Mouse (Mus musculus) frontal cortex, postnatal 14 days (tissue): Measurements from ENCODE around the gene Wnt1.

Experiments
- DNase-seq, 2 experiments: peaks; one replicate each; pipeline ENCODE4 v3.0.0; 2022; ENCODE audit warnings: low spot score in 2 of 2

The Wnt1 gene

DNA sequence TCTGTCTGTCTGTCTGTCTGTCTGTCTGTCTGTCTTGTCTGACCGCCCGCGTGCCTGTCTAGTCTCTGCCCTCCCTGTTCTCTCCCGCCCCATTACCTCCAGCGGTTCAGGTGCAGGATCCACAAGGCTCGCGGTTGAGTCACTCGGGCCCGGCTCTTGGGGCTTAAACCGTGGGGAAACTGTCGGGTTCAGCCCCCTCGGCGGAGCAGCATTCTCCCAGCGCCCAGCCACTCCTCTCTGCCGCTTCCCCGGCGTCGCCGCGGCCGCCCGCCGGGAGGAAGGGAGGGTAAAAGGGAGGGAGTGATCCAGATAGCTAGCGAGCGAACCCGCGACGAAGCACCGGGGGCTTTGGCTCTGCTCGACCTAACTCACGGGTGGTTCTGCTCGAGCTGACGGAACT is 11.9 kb upstream of the Wnt1 start, which contains the start of gene Wnt10b:
Gene Wnt10b, minus strand, starts transcription at position 389 of the 400 bp plus-strand sequence.
- DNase-seq, result no peak

DNA sequence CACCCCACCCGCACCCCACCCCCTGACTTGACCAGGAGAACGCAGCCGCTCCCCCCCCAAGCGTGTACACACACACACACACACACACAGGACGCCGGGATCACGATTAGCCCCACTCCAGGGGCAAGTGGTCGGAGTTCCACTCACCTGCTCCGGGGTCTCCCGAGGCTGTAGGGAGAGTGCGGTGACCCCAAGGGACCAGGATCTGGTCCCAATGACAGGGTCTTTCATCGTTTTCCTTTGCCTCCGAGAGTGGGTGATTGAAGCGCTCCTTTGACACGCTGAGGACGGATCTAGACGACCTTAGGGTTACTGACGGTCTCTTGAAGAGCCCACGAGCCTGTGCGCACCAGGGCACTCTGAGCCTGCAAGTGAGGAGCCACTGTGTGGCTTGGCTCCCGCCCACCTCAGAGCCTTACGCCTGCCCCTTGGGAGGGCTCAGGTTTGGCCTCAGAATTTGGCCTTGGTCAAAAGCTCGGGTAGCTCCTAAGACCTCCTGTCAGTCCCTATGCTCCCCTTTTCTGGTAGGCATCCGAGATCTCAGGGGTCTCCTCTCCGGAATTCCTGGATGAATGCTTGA is 11.4 kb upstream of the Wnt1 start:
- DNase-seq, result no peak

DNA sequence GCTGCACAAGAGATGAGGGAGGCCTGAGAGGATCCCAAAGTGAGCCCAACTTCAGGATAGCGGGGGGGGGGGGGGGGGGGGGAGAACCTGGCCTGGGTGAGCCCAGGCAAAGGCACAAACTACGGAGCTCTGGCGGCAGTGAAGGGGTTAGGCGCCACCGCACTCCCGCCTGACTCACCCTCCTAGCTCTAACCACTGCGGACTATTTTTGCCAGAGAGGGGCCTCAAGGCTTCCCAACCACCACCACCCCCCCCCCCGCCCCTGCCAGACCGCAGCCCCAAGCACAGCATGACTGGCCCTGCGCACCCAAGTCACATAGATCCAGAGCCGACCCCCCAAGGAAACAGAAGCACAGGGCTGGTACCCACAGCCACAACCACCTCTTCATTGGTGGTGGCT is 10.9 kb upstream of the Wnt1 start:
- no peak for DNase-seq

DNA sequence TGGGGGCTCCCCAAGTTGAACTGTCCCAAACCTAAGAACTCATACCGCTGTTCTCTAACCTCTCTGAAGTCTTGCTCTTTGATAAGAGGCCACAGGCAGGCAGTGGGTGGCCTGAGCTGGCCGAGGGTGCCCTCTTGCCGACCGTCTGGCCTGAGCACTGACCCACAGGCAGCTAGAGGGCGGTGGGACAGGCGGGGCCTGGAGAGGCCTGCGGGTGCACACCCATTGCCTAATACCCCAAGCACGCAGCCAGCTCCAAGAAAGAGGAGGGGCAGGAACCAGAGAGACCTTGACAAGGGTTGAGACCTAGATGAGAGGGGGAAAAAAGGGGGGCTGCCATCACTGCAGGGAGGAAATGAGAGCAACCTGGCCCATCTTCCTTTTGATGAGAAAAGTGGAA is 9.6 kb upstream of the Wnt1 start:
- DNase-seq, result no peak

DNA sequence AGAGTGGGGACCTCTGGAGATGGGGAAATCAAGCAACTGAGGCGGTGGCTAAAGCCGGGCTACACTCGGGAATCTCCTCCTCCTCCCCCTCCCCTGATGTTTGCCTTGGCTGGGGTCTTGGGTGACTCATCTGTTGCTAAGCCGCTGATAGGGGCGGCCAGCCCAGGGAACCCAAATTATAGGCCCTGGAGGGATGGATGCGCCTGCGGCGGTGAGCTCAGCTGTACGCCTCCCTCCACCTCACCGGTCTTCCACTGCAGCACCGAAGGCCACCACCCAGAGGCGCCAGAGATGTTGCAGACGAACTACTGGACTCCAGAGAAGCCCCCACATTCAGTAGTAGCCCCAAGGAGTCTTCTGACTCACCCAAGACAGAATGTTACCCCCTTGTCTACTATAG is 9.1 kb upstream of the Wnt1 start:
- no peak for DNase-seq

DNA sequence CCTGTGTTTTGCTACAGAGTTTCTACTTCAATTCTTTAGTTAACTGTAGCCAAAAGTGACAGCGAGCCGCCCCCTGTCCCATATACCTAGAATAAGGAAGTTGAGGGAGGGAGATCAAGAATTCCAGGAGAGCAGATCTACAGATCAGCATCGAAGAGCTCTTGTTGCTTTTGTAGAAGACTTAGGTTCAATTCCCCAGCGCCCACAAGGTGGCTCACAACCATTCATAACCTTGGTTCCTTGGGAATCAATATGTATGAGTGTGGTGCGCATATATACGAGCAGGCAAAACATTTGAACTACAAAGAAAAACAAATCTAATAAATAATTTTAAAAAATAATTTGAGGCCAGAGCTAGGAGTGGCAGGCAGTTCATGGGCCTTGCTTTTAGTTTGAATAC is 8.5 kb upstream of the Wnt1 start:
- no peak for DNase-seq

DNA sequence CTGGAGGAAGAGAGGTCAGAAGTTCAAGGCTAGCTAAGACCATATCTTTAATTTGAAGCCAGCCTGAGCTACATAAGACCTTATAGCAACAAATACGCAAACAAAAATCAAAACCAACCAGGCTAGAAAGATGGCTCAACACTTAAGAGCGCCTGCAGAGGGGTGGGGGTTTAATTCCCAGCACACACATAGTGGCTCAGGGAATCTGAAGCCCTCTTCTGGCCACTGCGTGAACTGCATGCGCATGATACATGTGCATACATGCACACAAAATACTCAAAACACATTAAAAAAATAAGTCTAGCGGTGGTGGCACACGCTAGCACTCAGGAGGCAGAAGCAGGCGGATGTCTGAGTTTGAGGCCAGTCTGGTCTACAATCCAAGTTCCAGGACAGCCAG is 3.9 kb upstream of the Wnt1 start:
- DNase-seq, result no peak

DNA sequence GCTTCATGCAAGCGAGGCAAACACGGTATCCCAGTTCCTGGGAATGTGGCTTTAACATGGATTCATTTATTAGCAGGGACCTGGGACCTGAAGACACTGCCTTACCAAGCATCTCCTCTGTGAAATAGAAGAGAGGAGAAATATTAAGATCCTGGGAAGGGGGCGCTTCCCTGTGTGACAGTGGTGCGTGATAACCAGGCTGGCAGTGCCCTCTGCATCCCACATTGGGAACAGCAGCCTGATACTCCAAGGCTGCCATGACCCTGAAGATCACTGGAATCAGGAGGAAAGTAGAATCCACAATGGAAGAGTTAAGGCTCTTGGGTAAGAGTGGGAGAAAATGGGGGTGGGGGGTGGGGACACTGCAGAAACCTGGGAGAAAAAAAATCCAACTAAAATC is 1.7 kb upstream of the Wnt1 start:
- no peak for DNase-seq

DNA sequence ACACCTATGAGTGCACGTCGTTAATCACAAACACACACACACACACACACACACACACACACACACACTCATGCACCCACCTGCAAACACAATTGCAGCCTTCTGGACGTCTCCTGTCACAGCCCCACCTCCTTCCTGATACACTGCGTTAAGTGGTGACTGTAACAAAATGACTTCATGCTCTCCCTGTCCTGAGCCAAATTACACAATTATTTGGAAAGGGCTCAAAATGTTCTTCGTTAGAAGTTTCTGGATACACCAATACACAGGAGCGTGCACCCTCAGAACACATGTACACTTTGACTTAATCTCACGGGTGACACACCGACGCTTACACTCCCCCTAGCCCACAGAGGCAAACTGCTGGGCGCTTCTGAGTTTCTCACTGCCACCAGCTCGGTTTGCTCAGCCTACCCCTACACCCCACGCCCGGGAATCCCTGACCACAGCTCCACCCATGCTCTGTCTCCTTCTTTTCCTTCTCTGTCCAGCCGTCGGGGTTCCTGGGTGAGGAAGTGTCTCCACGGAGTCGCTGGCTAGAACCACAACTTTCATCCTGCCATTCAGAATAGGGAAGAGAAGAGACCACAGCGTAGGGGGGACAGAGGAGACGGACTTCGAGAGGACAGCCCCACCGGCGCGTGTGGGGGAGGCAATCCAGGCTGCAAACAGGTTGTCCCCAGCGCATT is 541 bp upstream of the Wnt1 start:
- DNase-seq, result no peak

DNA sequence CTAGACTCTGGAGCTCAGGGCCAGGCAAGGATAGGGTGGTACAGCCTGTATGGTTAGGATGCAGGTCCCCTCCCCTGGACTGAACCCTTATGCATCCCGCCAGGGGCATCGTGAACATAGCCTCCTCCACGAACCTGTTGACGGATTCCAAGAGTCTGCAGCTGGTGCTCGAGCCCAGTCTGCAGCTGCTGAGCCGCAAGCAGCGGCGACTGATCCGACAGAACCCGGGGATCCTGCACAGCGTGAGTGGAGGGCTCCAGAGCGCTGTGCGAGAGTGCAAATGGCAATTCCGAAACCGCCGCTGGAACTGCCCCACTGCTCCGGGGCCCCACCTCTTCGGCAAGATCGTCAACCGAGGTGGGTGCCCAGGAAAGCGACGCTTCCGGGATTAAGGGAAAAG is 1.1 kb downstream of the Wnt1 start:
- DNase-seq, result no peak

DNA sequence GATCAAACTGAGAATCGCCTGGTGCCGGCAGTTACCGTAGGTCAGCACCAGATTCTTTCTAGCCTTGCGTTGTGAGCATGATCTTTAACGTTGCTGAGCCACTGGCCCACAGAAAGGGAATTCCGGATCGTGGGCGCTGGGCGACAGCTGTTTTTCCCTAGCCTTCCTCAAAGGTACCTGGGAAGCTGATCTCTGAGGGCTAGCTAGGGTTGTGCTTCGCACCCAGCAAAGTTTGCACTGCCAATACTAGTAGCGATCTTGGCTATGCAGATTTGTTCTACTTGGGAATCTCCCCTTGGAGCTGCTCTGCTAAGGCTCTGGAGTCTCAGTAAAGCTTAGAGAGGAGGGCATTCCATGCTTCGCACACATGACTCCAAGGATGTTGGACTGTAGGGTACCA is 1.6 kb downstream of the Wnt1 start:
- no peak for DNase-seq

DNA sequence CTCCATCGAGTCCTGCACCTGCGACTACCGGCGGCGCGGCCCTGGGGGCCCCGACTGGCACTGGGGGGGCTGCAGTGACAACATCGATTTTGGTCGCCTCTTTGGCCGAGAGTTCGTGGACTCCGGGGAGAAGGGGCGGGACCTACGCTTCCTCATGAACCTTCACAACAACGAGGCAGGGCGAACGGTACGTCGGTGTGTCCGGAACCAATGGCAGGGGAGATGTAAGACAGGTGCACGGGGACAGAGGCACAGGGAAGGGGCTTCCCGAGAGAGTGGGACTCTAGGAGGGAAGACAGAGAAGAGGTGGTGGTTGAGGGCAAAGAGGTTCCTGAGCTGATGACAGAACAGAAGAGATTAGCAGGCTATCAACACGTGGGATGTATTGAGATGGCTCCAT is 2.1 kb downstream of the Wnt1 start:
- DNase-seq, result no peak

DNA sequence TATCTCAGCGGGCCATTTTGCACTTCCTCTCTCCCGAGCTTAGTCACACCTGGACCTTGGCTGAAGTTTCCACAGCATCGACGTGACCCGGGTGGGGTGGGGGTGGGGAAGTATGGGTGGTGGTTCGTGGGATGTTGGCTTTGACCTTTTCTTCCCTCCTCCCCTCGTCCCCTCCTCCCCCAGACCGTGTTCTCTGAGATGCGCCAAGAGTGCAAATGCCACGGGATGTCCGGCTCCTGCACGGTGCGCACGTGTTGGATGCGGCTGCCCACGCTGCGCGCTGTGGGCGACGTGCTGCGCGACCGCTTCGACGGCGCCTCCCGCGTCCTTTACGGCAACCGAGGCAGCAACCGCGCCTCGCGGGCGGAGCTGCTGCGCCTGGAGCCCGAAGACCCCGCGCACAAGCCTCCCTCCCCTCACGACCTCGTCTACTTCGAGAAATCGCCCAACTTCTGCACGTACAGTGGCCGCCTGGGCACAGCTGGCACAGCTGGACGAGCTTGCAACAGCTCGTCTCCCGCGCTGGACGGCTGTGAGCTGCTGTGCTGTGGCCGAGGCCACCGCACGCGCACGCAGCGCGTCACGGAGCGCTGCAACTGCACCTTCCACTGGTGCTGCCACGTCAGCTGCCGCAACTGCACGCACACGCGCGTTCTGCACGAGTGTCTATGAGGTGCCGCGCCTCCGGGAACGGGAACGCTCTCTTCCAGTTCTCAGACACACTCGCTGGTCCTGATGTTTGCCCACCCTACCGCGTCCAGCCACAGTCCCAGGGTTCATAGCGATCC is 2.8 kb downstream of the Wnt1 start:
- no peak for DNase-seq

DNA sequence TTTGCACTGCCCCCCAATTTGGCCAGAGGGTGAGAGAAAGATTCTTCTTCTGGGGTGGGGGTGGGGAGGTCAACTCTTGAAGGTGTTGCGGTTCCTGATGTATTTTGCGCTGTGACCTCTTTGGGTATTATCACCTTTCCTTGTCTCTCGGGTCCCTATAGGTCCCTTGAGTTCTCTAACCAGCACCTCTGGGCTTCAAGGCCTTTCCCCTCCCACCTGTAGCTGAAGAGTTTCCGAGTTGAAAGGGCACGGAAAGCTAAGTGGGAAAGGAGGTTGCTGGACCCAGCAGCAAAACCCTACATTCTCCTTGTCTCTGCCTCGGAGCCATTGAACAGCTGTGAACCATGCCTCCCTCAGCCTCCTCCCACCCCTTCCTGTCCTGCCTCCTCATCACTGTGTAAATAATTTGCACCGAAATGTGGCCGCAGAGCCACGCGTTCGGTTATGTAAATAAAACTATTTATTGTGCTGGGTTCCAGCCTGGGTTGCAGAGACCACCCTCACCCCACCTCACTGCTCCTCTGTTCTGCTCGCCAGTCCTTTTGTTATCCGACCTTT is 3.6 kb downstream of the Wnt1 start:
- no peak for DNase-seq

DNA sequence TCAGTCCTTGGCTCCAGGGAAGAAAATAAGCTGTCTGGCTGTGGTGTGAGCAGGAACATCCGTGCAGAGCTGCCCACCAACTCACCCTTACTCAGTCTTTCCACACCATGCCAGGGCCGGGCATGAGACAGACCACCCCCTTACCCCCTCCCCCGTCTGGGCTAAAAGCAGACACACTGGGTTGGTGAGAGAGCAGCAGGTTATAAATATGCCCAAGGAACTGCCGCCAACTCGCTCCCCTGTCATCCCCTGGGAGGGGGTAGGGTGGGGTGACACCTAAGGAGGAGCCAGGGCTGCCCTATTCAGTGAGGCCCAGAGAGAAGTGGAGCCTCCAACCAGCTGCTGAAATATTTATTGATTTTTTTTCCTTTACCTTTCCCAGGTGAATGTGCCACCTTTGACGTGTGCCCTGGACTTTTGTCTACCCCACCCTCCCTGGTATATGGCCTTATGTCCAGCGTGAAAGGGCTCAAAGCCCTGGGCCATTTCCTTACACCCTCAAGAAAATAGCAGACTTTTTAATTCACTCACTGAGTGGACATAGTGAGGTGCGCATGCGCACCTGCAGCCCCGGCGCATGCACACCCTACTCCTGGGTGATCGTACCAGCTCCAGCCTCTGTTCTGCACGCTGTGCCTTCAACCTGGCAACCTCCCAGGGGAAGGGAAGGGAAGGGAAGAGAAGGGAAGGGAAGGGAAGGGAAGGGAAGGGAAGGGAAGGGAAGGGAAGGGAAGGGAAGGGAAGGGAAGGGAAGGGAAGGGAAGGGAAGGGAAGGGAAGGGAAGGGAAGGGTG is 7.3 kb downstream of the Wnt1 start:
- no peak for DNase-seq

DNA sequence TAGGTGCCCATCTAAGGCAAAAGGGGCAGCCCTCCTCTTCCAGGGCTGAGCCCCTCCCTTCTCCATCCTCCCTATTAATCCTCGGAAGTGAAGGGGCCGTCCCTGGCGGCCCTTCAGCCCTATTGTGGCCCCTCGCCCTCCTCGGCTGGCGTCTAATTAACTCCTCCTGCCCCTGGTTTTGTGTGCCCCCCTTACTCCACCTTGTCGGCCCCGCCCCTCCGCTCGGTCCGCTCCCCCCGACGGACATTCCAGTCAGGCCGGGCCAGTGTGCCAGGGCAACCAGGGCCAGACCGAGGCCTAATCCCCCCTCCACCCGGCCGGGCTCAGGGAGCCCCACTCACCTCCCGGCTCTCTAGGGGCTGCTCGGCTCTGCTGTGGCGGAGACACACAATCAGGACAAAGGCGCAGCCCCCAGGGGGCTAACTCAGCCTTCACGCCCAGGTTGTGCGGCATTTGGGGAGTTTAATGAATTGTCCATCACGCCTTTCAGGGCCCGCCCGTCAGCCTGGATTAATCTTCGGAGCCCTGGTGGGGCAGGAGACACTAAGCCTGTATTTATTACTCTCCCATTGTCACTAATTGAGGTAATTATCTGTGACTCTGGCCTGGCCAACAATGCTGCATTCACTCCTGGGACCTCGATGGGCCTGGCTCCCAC is 8.3 kb downstream of the Wnt1 start:
- DNase-seq, result no peak

DNA sequence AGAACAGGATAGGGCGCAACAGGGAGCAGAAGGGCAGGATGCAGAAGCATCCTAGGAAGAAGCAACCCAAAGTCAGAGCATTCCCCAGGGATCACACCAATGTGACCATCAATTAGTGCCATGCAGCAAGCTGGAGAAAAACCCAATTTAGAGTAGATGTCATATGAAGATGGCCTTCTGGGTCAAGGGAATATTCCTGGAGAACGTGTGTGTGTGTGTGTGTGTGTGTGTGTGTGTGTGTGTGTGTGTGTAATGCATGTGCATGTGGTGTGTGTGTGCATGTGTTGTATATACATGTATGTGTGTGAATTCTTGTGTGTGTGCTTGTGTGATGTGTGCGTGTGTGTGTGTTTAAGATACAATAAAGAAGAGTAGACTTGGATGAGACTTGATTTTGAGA is 9.2 kb downstream of the Wnt1 start:
- DNase-seq, result no peak

DNA sequence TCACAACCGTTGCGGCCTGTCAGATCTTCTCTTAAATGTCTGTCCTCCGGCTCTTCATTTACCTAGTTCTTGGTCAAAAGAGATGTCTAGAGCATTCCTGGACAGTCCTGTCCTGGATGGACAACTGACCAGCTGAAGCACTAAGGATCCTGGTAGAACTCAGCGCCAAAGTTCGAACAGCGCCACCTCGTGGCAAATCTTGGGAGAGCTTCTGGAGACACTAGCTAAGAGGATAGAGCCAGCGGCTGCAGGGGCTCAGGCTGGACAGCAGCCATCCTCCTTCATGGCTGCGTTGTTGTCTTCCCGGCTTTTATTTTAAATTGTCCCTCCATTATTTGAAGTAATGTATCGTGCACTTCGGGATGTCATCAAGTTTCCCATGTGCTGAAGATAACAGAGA is 9.7 kb downstream of the Wnt1 start:
- peak in 1 of 2 experiments; percentile 79 for DNase-seq

DNA sequence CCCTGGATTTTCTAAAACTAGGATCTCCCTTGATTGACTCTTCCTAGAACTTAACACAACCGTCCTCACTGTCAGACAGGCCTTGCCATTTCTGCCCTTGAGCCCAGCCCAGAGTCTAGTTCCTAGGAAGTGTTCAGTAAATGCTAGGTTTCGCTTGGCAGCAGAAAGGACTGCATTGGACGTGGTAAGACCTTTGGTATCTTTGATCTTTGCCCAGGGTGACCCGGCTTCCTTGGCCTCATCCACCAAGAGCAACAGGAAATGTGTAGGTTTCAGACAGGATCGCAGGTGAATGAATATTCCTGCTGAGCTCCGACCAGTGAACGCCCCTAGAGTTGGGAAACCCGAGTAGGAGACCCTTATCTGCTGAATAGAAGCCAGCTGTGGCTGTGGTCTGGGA is 13.3 kb downstream of the Wnt1 start:
- DNase-seq, result no peak

DNA sequence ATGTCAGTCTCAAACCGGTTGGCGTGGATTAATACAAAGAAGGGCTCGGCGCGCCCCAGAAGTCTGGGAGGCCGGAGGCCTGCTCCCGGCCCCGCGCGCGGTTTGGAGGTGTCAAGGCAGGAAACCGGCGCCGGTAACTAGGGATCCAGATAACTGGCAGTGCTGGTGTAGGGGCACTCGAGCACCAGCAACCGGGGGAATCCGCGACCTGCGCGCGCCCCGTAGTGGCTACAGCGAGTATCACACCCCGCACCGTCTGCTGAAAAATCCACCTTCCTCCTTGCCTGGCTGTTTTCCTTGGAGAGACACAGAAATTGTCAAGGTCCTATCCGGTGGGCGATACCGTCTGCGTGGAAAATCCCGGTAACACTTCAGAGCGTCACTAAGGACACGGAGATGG is 14.4 kb downstream of the Wnt1 start:
- peak; percentile 78 to 91 for DNase-seq

DNA sequence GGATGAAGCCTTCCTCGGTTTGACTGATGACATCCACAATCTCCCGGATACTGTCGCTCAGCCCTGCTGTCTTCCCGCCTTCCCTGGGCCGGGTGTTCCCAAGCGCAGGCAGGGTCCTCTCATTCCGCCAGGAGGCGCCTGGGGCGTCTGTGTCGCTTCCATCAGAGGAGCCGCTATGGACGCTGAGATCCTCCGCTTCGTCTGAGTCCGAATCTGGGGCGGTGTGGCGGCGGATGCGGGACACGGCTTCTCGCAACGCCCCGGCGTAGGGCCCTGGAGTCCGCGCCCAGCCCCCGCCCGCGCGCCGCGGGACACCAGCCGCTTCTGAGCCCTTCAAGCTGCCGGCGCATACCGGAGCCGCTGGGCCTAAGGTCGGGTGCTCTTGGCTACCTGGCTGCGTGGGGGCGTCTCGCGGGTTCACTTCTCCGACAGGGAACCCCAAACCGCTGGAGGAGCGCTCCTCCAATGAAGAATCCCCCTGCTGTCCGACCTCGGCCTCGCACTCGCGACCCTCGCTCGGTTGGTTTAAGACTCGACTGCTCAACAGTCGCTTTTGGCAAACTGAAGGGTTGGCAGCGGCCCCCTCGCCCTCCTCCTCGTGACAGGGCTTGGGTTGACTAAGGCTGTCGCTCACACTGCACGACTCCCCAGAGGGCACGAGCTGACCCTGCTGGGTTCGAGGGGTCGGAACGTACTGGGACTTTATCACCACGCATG is 15.8 kb downstream of the Wnt1 start:
- peak in 1 of 2 experiments; percentile 73 for DNase-seq
